Mouse (Mus musculus) kidney, adult 2 months (tissue): ENCODE results near the gene Rasgrp3. TPM values are rescaled to one million over a fixed set of nuclear protein-coding genes. Genes with fewer than 3 reads are reported as not detected.

Experiments
- DNase-seq: peaks from one replicate; pipeline ENCODE4 v3.0.0; 2021
- H3K27ac ChIP-seq: fragments of 200-500 bp; 2 replicates; pipeline ENCODE4 v1.5.1; 2012; ENCODE audit warnings: low read depth, low read length, control low read depth, inconsistent platforms; ENCODE audit not compliant: insufficient read depth
- H3K27me3 ChIP-seq: fragments of 200-500 bp; replicated peaks from 2 replicates; pipeline ENCODE4 v1.6.1; 2012; ENCODE audit warnings: mild to moderate bottlenecking, moderate library complexity, low read length, inconsistent platforms; ENCODE audit not compliant: control insufficient read depth, insufficient read depth
- H3K36me3 ChIP-seq: fragments of 200-500 bp; 2 replicates; pipeline ENCODE4 v1.6.1; 2012; ENCODE audit warnings: mild to moderate bottlenecking, moderate library complexity, low read length, inconsistent platforms; ENCODE audit not compliant: control insufficient read depth, insufficient read depth
- H3K4me1 ChIP-seq: fragments of 200-500 bp; 2 replicates; pipeline ENCODE4 v1.6.1; 2011; ENCODE audit warnings: low read length; ENCODE audit not compliant: control insufficient read depth, insufficient read depth
- H3K4me3 ChIP-seq: fragments of 200-500 bp; 2 replicates; pipeline ENCODE4 v1.5.1; 2011; ENCODE audit warnings: mild to moderate bottlenecking, low read depth, low read length, control low read depth; ENCODE audit not compliant: insufficient read depth
- CTCF ChIP-seq: fragments of 200-500 bp; conservative IDR thresholded peaks from 2 replicates; pipeline ENCODE4 v1.5.1; 2011; ENCODE audit warnings: low read depth, mild to moderate bottlenecking, control low read depth, low read length, moderate library complexity, mixed read lengths; ENCODE audit not compliant: insufficient read depth, insufficient read length
- POLR2A ChIP-seq: fragments of 200-500 bp; IDR thresholded peaks from one replicate; pipeline ENCODE4 v1.6.1; 2011; ENCODE audit warnings: low read depth, low read length, control low read depth
- WGBS: fragments of 180-500 bp; shearing (Covaris S2); methylation state at CpG from one replicate; pipeline ENCODE4 v1.1.7; 2018; 5-methylcytosine and 5-hydroxymethylcytosine counted together
- polyA plus RNA-seq: library from polyadenylated mRNA; depleted of rRNA; stranded (reverse); fragments of >200 nt; gene quantifications from 2 replicates; pipeline ENCODE4 v1.2.3, GENCODE M21; 2012

Rasgrp3 gene
- polyA plus RNA-seq, 1 experiment, result 9.2 TPM

- no peaks in the 10 kb centered on the region for H3K36me3 ChIP-seq
- H3K4me3 ChIP-seq, result no peak overlapping the region
- WGBS, result 66% methylated on average over 3 of the region's 3 CpGs
- H3K27ac ChIP-seq, result no peak overlapping the region
- DNase-seq, result no peak
- no peaks in the 10 kb centered on the region for H3K4me1 ChIP-seq
- H3K27me3 ChIP-seq, result no peaks in the 10 kb centered on the region
- TF ChIP-seq CTCF, result no peak
- no peak for TF ChIP-seq POLR2A
Observed at GRCm38 (mm10) chr17:75434871-75435270, 825 bp upstream of the Rasgrp3 start.

GRCm38 (mm10) chr17:75436095-75436494 is 399 bp downstream of the Rasgrp3 start:
- Histone ChIP-seq H3K4me1 (no peaks in the 10 kb centered on the region), H3K36me3 (no peaks in the 10 kb centered on the region), H3K27me3 (no peaks in the 10 kb centered on the region), H3K27ac (peak overlapping the region; percentile 89), H3K4me3 (peak overlapping the region; percentile 67)
- DNase-seq, result peak; percentile 23
- 59% methylated on average over 8 of the region's 8 CpGs for WGBS
- TF ChIP-seq POLR2A (no peak), CTCF (no peak)

GRCm38 (mm10) chr17:75436819-75437218 is 1.1 kb downstream of the Rasgrp3 start:
- no peaks in the 10 kb centered on the region for H3K4me1 ChIP-seq
- 71% methylated on average over 6 of the region's 6 CpGs for WGBS
- peak overlapping the region; percentile 60 for H3K4me3 ChIP-seq
- peak overlapping the region; percentile 54 for H3K27ac ChIP-seq
- TF ChIP-seq CTCF, result no peak
- no peak for TF ChIP-seq POLR2A
- H3K27me3 ChIP-seq, result no peaks in the 10 kb centered on the region
- DNase-seq, result peak; percentile 24
- H3K36me3 ChIP-seq, result no peaks in the 10 kb centered on the region

- peak; percentile 43 for DNase-seq
- WGBS, result 61% methylated on average over 11 of the region's 11 CpGs
- peak overlapping the region; percentile 60 for H3K4me3 ChIP-seq
- H3K36me3 ChIP-seq, result no peaks in the 10 kb centered on the region
- no peaks in the 10 kb centered on the region for H3K27me3 ChIP-seq
- peak overlapping the region; percentile 71 for H3K27ac ChIP-seq
- no peaks in the 10 kb centered on the region for H3K4me1 ChIP-seq
- TF ChIP-seq CTCF (no peak), POLR2A (no peak)
Observed at GRCm38 (mm10) chr17:75437239-75437750, 1.6 kb downstream of the Rasgrp3 start.

GRCm38 (mm10) chr17:75438162-75438561 is 2.5 kb downstream of the Rasgrp3 start:
- H3K4me3 ChIP-seq, result 0 out of 2 replicates have a peak overlapping the region, but pooled peaks have one; percentile 21
- H3K27me3 ChIP-seq, result no peaks in the 10 kb centered on the region
- no peaks in the 10 kb centered on the region for H3K36me3 ChIP-seq
- no peaks in the 10 kb centered on the region for H3K4me1 ChIP-seq
- no peak overlapping the region for H3K27ac ChIP-seq
- WGBS, result 50% methylated on average over 5 of the region's 5 CpGs
- TF ChIP-seq CTCF (no peak), POLR2A (no peak)
- peak; percentile 30 for DNase-seq

GRCm38 (mm10) chr17:75439062-75439461 is 3.4 kb downstream of the Rasgrp3 start:
- Histone ChIP-seq H3K4me1 (no peaks in the 10 kb centered on the region), H3K36me3 (no peaks in the 10 kb centered on the region), H3K27me3 (no peaks in the 10 kb centered on the region), H3K27ac (peak overlapping the region; percentile 12; the same call in 1 of the 2 replicates), H3K4me3 (no peak overlapping the region)
- 40% methylated on average over 14 of the region's 14 CpGs for whole genome bisulfite sequencing
- TF ChIP-seq CTCF (no peak), POLR2A (no peak)
- no peak for DNase-seq

GRCm38 (mm10) chr17:75440619-75441018 is 4.9 kb downstream of the Rasgrp3 start:
- Histone ChIP-seq H3K27ac (0 out of 2 replicates have a peak overlapping the region, but pooled peaks have one; percentile 40), H3K4me1 (no peaks in the 10 kb centered on the region), H3K36me3 (no peaks in the 10 kb centered on the region), H3K4me3 (no peak overlapping the region), H3K27me3 (no peaks in the 10 kb centered on the region)
- peak; percentile 78 for DNase-seq
- TF ChIP-seq POLR2A (no peak), CTCF (no peak)
- 47% methylated on average over 7 of the region's 7 CpGs for WGBS
